Mouse (Mus musculus): ENCODE data around the gene Mrpl37. TPM values are rescaled to one million over a fixed set of nuclear protein-coding genes. Genes with fewer than 3 reads are reported as not detected.

Gene Mrpl37
- polyA plus RNA-seq, 1 experiment, result 89.4 TPM

Other genes starting within 250 kb of the Mrpl37 start
- gene Ssbp3, start 156.2 kb downstream of the Mrpl37 start, polyA plus RNA-seq (2012; rRNA removed), result 29.6 and 38.0 TPM in 2 replicates
- 5.0 and 7.5 TPM in 2 replicates for gene Cyb5rl, start 120 bp upstream of the Mrpl37 start, polyA plus RNA-seq (2012; rRNA removed)
- not detected in 2 replicates for gene Cdcp2, start 30.0 kb upstream of the Mrpl37 start, polyA plus RNA-seq (2012; rRNA removed)
- 334 and 356 TPM in 2 replicates for gene Tmem59, start 111.5 kb upstream of the Mrpl37 start, polyA plus RNA-seq (2012; rRNA removed)
- gene Tceanc2, start 112.2 kb upstream of the Mrpl37 start, polyA plus RNA-seq (2012; rRNA removed), result 5.7 and 7.1 TPM in 2 replicates
- 0.21 and 0.29 TPM in 2 replicates for gene Ldlrad1, start 142.3 kb upstream of the Mrpl37 start, polyA plus RNA-seq (2012; rRNA removed)
- 18.3 and 24.7 TPM in 2 replicates for gene Lrrc42, start 186.7 kb upstream of the Mrpl37 start, polyA plus RNA-seq (2012; rRNA removed)
- 2.9 and 3.5 TPM in 2 replicates for gene Hspb11, start 186.7 kb upstream of the Mrpl37 start, polyA plus RNA-seq (2012; rRNA removed)
- 16.9 and 39.3 TPM in 2 replicates for gene Dio1, start 240.3 kb upstream of the Mrpl37 start, polyA plus RNA-seq (2012; rRNA removed)
- 86.7 and 91.6 TPM in 2 replicates for gene Yipf1, start 247.5 kb upstream of the Mrpl37 start, polyA plus RNA-seq (2012; rRNA removed)